ENCODE assay signal across 24 mouse cellular contexts in genomic region chr5:98520118-98520517, GRCm38 (mm10). TPM values are rescaled to one million over a fixed set of nuclear protein-coding genes. Genes with fewer than 3 reads are reported as not detected.
"Had no signal": no experiment of that assay in that cellular context is flagged by ENCODE, and none has a peak within 500 bp of the region (broad histone marks: within the 10 kb centered on the region; RNA-seq: fewer than 3 reads in every experiment).

No protein-coding gene starts in this region.

- H3K27me3 ChIP-seq: neural tube, embryonic 12.5 days; neural tube, embryonic 13.5 days; neural tube, embryonic 15.5 days; stomach, embryonic 15.5 days had no signal

- H3K4me2 ChIP-seq: neural tube, embryonic 12.5 days; neural tube, embryonic 13.5 days; neural tube, embryonic 15.5 days; stomach, embryonic 15.5 days had no signal

- H3K27ac ChIP-seq: neural tube, embryonic 12.5 days; neural tube, embryonic 13.5 days; neural tube, embryonic 15.5 days; stomach, embryonic 15.5 days had no signal

- H3K9ac ChIP-seq: neural tube, embryonic 12.5 days; neural tube, embryonic 13.5 days; neural tube, embryonic 15.5 days; stomach, embryonic 15.5 days had no signal

- H3K36me3 ChIP-seq: neural tube, embryonic 12.5 days; neural tube, embryonic 13.5 days; neural tube, embryonic 15.5 days; stomach, embryonic 15.5 days had no signal

- H3K4me3 ChIP-seq: neural tube, embryonic 12.5 days; neural tube, embryonic 13.5 days; neural tube, embryonic 15.5 days; stomach, embryonic 15.5 days had no signal

- DNase-seq: retina, postnatal 1 day; right cerebral cortex, adult 18-20 months; right cerebral cortex, postnatal 14 days; right cerebral cortex, postnatal 25 days; right cerebral cortex, postnatal 4 days; spleen, adult 18-20 months; thymus, adult 18-20 months; thymus, adult 2 months; thymus, postnatal 14 days; thymus, postnatal 25 days; thymus, postnatal 36 days; thymus, postnatal 4 days had no signal

- H3K4me1 ChIP-seq: neural tube, embryonic 13.5 days; neural tube, embryonic 15.5 days; stomach, embryonic 15.5 days had no signal

- H3K9me3 ChIP-seq: neural tube, embryonic 12.5 days; neural tube, embryonic 13.5 days; neural tube, embryonic 15.5 days; stomach, embryonic 15.5 days had no signal

RNA-seq across cellular contexts. Expression of gene Gm11111, which starts 32.4 kb away (rescaled TPM):
- polyA plus RNA-seq: neural tube, embryonic 11.5 days; neural tube, embryonic 12.5 days; neural tube, embryonic 13.5 days; neural tube, embryonic 14.5 days; neural tube, embryonic 15.5 days; small intestine, adult 2 months; spleen, adult 2 months; stomach, embryonic 15.5 days; stomach, embryonic 16.5 days; testis, adult 2 months; thymus, adult 2 months; thymus, postnatal 0 days; urinary bladder, adult 2 months had no signal
